Mouse (Mus musculus) heart, adult 2 months (tissue): Measurements from ENCODE around the gene Prkar2a. TPM values are rescaled to one million over a fixed set of nuclear protein-coding genes. Genes with fewer than 3 reads are reported as not detected.

Experiments
- DNase-seq, 2 experiments: peaks; one replicate each; pipeline ENCODE4 v3.0.0; 2021
- H3K27ac ChIP-seq: fragments of 200-600 bp; 2 replicates; pipeline ENCODE4 v1.8.1; 2022
- H3K27me3 ChIP-seq: fragments of 200-500 bp; 2 replicates; pipeline ENCODE4 v1.6.1; 2012; ENCODE audit warnings: mild to moderate bottlenecking, low read length, inconsistent platforms, mixed read lengths; ENCODE audit not compliant: control insufficient read depth, insufficient read depth
- H3K36me3 ChIP-seq: fragments of 200-500 bp; 2 replicates; pipeline ENCODE4 v1.6.1; 2012; ENCODE audit warnings: low read length, inconsistent platforms; ENCODE audit not compliant: control insufficient read depth, insufficient read depth
- H3K4me1 ChIP-seq: fragments of 200-500 bp; 2 replicates; pipeline ENCODE4 v1.6.1; 2011; ENCODE audit warnings: low read length; ENCODE audit not compliant: control insufficient read depth, insufficient read depth
- H3K4me3 ChIP-seq: fragments of 200-600 bp; 2 replicates; pipeline ENCODE4 v1.8.1; 2022
- H3K79me2 ChIP-seq: fragments of 200-500 bp; replicated peaks from 2 replicates; pipeline ENCODE4 v1.6.1; 2012; ENCODE audit warnings: mild to moderate bottlenecking, inconsistent platforms, low read length, moderate library complexity, mixed read lengths; ENCODE audit not compliant: control insufficient read depth, insufficient read depth
- H3K9ac ChIP-seq: fragments of 200-500 bp; 2 replicates; pipeline ENCODE4 v1.6.1; 2012; ENCODE audit warnings: low read depth, mild to moderate bottlenecking, control low read depth, inconsistent platforms, low read length, mixed read lengths
- CTCF ChIP-seq: fragments of 200-600 bp; IDR thresholded peaks from 2 replicates; pipeline ENCODE4 v1.8.1; 2022; ENCODE audit warnings: antibody characterized with exemption, mild to moderate bottlenecking, moderate library complexity
- EP300 ChIP-seq: fragments of 200-500 bp; IDR thresholded peaks from 2 replicates; pipeline ENCODE4 v1.6.1; 2011; ENCODE audit warnings: low read depth, low read length, control low read depth; ENCODE audit not compliant: insufficient read depth
- POLR2A ChIP-seq: fragments of 200-500 bp; IDR thresholded peaks from 2 replicates; pipeline ENCODE4 v1.6.1; 2011; ENCODE audit warnings: mild to moderate bottlenecking, low read depth, low read length, control low read depth; ENCODE audit not compliant: insufficient read depth
- WGBS: fragments of 180-500 bp; shearing (Covaris S2); methylation state at CpG from one replicate; pipeline ENCODE4 v1.1.7; 2018; 5-methylcytosine and 5-hydroxymethylcytosine counted together
- intact Hi-C: fragments of 180-260 bp; cut with DNase I; formaldehyde crosslinking; loops from one replicate; pipeline ENCODE4 v1.15.1; 2025
- polyA plus RNA-seq: library from polyadenylated mRNA; depleted of rRNA; stranded (reverse); fragments of >200 nt; gene quantifications from 2 replicates; pipeline ENCODE4 v1.2.3, GENCODE M21; 2012
- total RNA-seq, 2 experiments: library from RNA; stranded (reverse); gene quantifications; 2 replicates each; pipeline ENCODE4 v1.2.3; 2021

The Prkar2a gene
- total and polyA plus RNA-seq, 3 experiments: 22.9 to 82.8 (median 78.8) TPM

DNA sequence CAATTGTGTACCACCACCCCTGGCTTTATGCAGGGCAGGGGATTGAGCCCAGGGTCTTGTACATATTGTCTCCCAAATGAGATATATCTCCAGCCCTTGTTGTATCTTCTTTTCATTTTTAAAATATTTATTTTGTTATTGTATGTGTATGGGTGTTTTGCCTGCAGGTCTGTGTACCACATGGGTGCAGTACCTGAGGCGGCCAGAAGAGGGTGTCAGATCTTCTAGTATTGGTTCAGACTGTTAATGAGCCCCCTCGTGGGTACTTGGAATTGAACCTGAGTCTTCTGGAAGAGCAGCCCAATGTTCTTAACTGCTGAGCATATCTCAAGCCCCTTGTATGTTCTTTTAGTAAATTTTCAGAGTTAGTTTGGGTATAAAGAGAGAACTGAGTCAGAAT, 16.0 kb upstream of the Prkar2a start:
- no peak overlapping the region for H3K9ac ChIP-seq
- no peak for TF ChIP-seq POLR2A
- no peak for TF ChIP-seq EP300
- TF ChIP-seq CTCF: peak; percentile 56
- H3K27ac ChIP-seq: no peak overlapping the region
- H3K79me2 ChIP-seq: no peaks in the 10 kb centered on the region
- H3K36me3 ChIP-seq: no peaks in the 10 kb centered on the region
- H3K4me1 ChIP-seq: no peaks in the 10 kb centered on the region
- intact Hi-C loops: no loop called here
- no peak overlapping the region for H3K4me3 ChIP-seq
- no peak for DNase-seq
- WGBS: 47% methylated on average over 2 of the region's 2 CpGs
- H3K27me3 ChIP-seq: no peaks in the 10 kb centered on the region

DNA sequence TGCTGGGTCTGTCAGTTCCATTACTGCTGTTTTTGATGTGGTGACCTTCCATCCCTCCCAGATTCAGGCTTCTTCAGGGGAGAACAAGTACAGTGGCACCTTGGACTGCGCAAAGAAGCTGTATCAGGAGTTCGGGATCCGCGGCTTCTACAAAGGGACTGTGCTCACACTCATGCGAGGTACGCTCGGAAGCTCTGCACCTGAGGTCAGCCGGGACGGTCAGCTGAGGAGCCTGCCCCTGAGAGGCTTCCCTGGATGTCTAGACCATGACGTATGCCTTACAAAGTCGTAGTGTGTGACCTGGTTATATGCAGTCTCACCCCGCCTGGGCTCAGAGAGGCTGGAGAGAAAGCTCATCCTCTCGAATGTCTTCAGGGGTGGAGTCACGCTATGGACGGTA, 9.1 kb upstream of the Prkar2a start:
- H3K27me3 ChIP-seq: no peaks in the 10 kb centered on the region
- intact Hi-C loops: no loop called here
- H3K9ac ChIP-seq: no peak overlapping the region
- no peak for DNase-seq
- no peaks in the 10 kb centered on the region for H3K4me1 ChIP-seq
- no peak overlapping the region for H3K4me3 ChIP-seq
- WGBS: 90% methylated on average over 15 of the region's 15 CpGs
- H3K79me2 ChIP-seq: no peaks in the 10 kb centered on the region
- H3K36me3 ChIP-seq: no peaks in the 10 kb centered on the region
- TF ChIP-seq EP300 (no peak), POLR2A (no peak), CTCF (no peak)
- H3K27ac ChIP-seq: no peak overlapping the region

DNA sequence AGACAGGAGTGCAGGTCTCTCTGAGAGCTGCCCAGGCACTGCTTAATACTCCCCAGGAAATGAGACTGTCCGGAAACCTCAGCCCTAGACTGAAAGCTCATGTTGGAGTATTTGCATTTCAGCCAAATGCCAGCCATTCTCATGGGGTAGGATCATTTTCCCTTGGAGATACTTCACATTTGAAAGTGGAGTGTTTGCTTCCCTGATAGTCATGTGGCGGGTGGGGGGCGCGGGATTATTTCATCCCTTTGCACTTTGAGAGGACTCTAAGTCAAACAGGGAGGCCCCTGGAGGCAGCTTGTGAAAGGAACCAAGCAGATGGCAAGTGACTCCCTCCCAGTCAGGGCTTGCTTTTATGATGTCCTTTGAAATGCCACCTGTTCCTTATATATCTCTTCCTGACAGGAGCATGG, 2.6 kb upstream of the Prkar2a start:
- H3K9ac ChIP-seq: no peak overlapping the region
- no peaks in the 10 kb centered on the region for H3K27me3 ChIP-seq
- no peaks in the 10 kb centered on the region for H3K36me3 ChIP-seq
- no peaks in the 10 kb centered on the region for H3K79me2 ChIP-seq
- TF ChIP-seq CTCF: no peak
- TF ChIP-seq EP300: no peak
- no peak for TF ChIP-seq POLR2A
- 0 out of 2 replicates have a peak, but pooled peaks cover under 1% of the 10 kb centered on the region for H3K4me1 ChIP-seq
- 61% methylated on average over 4 of the region's 4 CpGs for WGBS
- DNase-seq: no peak
- intact Hi-C loops: no loop called here
- H3K4me3 ChIP-seq: no peak overlapping the region
- no peak overlapping the region for H3K27ac ChIP-seq

DNA sequence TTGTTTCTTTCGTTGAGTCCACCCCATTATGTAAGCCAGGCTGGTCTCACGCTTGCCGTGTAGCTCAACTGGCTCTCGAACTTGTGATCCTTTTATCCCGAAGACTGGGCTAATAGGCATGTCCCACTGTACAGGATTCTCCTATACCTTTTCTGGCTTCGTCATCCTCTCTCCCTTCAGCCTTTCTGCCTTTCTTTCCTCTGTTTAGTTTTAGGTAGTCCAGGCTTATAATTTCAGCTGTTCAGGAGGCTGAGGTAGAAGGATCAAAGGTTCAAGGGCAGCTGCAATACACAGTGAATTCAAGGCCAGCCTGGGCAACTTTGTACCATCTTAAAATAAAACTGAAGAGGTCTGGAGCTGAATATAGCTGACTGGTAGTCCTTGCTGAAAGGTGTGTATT, 1.9 kb upstream of the Prkar2a start:
- no peaks in the 10 kb centered on the region for H3K36me3 ChIP-seq
- 89% methylated on average over 6 of the region's 6 CpGs for WGBS
- 0 out of 2 replicates have a peak, but pooled peaks cover 3% of the 10 kb centered on the region for H3K4me1 ChIP-seq
- H3K4me3 ChIP-seq: no peak overlapping the region
- no peak overlapping the region for H3K9ac ChIP-seq
- no peaks in the 10 kb centered on the region for H3K27me3 ChIP-seq
- no peak overlapping the region for H3K27ac ChIP-seq
- TF ChIP-seq EP300: no peak
- TF ChIP-seq CTCF: no peak
- TF ChIP-seq POLR2A: no peak
- DNase-seq: no peak
- H3K79me2 ChIP-seq: no peaks in the 10 kb centered on the region
- intact Hi-C loops: no loop called here

DNA sequence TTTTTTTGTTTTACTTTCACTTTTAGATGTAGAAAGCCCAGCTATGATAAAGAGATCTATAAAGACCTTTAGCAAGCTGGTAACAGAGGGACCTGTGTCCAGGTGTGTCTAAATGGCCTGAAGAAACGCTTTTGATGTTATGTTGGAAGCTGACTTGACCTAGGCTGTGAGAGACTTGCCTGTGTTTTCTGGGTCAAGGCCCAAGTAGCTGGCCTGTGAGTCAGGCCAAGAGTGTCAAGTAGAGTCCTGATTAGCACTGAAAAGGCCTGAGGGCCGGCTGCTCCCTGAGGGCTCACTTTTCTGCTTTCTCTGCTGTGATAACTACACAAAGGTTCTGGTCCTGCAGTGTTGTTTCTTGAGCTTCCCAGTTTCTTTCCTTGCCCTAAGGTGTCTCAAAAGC, 1.4 kb upstream of the Prkar2a start:
- H3K4me3 ChIP-seq: no peak overlapping the region
- intact Hi-C loops: no loop called here
- TF ChIP-seq POLR2A (no peak), EP300 (no peak), CTCF (no peak)
- no peaks in the 10 kb centered on the region for H3K36me3 ChIP-seq
- no peak overlapping the region for H3K9ac ChIP-seq
- 51% methylated on average over 2 of the region's 2 CpGs for WGBS
- H3K27me3 ChIP-seq: no peaks in the 10 kb centered on the region
- H3K79me2 ChIP-seq: no peaks in the 10 kb centered on the region
- DNase-seq: no peak
- H3K27ac ChIP-seq: no peak overlapping the region
- H3K4me1 ChIP-seq: 0 out of 2 replicates have a peak, but pooled peaks cover 3% of the 10 kb centered on the region

DNA sequence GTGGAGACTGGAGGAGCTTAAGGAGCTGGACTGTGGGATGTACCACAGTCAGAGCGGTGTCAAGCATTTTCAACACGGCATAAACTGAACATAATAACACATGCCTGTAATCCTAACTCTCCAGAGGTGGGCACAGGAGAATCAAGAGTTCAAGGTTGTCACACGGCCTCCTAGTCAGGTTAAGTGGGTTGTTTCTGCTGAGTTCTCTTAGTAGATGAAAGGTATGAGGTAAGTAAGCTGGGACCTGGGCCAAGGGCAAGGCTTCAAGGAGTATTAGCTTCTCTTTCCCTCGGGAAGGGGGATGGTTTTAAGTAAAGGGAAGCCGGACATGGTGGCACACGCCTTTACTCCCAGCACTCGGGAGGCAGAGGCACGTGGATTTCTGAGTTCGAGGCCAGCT, 663 bp upstream of the Prkar2a start:
- Histone ChIP-seq H3K27me3 (no peaks in the 10 kb centered on the region), H3K9ac (no peak overlapping the region), H3K4me1 (peaks cover 5% of the 10 kb centered on the region; the same call in 1 of the 2 replicates), H3K27ac (no peak overlapping the region), H3K4me3 (no peak overlapping the region), H3K79me2 (no peaks in the 10 kb centered on the region), H3K36me3 (peaks cover 2% of the 10 kb centered on the region; the same call in 1 of the 2 replicates)
- no peak for TF ChIP-seq CTCF
- no peak for TF ChIP-seq EP300
- no peak for TF ChIP-seq POLR2A
- DNase-seq: no peak
- 70% methylated on average over 9 of the region's 9 CpGs for WGBS
- intact Hi-C loops: no loop called here
